Mouse (Mus musculus): ENCODE measurements around the gene Fam189a1. TPM values are rescaled to one million over a fixed set of nuclear protein-coding genes. Genes with fewer than 3 reads are reported as not detected.
A peak's percentile ranks its signal among the peaks of the same experiment; 100 is the strongest.

The Fam189a1 gene
- polyA plus RNA-seq, 1 experiment from 2014 or later, result 13.1 TPM

DNA sequence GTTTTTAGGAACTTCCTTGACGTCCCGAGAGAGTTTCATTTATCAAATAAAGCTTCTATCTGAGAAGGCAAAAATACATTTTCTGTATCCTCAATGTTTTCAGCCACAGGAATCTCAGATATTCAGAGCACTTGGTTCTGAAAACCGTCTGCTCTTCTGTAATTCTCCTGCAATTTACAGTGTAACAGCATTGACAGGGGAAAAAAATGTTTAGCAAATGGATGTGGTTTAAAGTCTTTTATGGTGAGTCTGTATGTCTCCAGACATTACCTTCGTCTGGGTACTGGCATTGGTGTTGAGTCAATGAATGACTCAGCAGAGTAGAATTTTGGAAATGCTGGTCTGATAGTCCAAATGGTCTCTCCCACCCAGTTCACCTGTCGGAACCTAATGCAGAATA is 249.4 kb downstream of the Fam189a1 start:
- no peaks in the 10 kb centered on the region for H3K4me1 ChIP-seq (ENCODE audit: control insufficient read depth, insufficient read depth, low read length)
- H3K27ac ChIP-seq (ENCODE audit: low read depth, low read length), result no peak overlapping the region
- no peaks in the 10 kb centered on the region for H3K36me3 ChIP-seq (ENCODE audit: control insufficient read depth, insufficient read depth, low read length)
- H3K4me3 ChIP-seq (ENCODE audit: low read depth, low read length), result no peak overlapping the region
- no peak for ATAC-seq (ENCODE audit: low read depth)
- no peak overlapping the region for H3K9ac ChIP-seq (replicated peaks; ENCODE audit: low read depth, low read length)
- no peaks in the 10 kb centered on the region for H3K9me3 ChIP-seq (ENCODE audit: control insufficient read depth, low read length)
- WGBS, result 75% methylated on average over 5 of the region's 5 CpGs
- no peak overlapping the region for H3K4me2 ChIP-seq (ENCODE audit: low read depth, low read length)
- H3K27me3 ChIP-seq (ENCODE audit: control insufficient read depth, insufficient read depth, low read length), result no peaks in the 10 kb centered on the region

DNA sequence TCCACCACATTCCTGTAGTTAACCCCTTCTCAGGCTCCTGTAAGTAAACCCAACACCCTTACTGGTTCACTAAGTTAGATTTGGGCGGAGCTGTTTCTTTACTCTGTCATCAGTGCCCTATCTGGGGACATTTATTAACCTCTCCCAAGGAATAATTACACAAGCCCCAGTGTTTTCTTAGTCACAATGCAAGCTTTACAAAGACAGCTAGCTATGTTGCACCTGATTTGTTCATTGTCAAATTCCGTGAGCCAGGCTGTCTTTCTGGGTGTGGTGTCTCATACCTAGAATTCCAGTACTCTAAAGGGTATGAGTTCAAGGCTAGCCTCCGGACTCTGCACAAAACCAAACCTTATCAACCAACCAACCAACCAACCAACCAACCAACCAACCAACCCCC is 250.9 kb downstream of the Fam189a1 start:
- Histone ChIP-seq H3K9ac (replicated peaks; ENCODE audit: low read depth, low read length) (no peak overlapping the region), H3K27me3 (ENCODE audit: control insufficient read depth, insufficient read depth, low read length) (no peaks in the 10 kb centered on the region), H3K9me3 (ENCODE audit: control insufficient read depth, low read length) (no peaks in the 10 kb centered on the region), H3K4me2 (ENCODE audit: low read depth, low read length) (no peak overlapping the region), H3K4me3 (ENCODE audit: low read depth, low read length) (no peak overlapping the region), H3K27ac (ENCODE audit: low read depth, low read length) (no peak overlapping the region), H3K4me1 (ENCODE audit: control insufficient read depth, insufficient read depth, low read length) (no peaks in the 10 kb centered on the region), H3K36me3 (ENCODE audit: control insufficient read depth, insufficient read depth, low read length) (no peaks in the 10 kb centered on the region)
- 94% methylated on average over 3 of the region's 3 CpGs for WGBS
- no peak for ATAC-seq (ENCODE audit: low read depth)

DNA sequence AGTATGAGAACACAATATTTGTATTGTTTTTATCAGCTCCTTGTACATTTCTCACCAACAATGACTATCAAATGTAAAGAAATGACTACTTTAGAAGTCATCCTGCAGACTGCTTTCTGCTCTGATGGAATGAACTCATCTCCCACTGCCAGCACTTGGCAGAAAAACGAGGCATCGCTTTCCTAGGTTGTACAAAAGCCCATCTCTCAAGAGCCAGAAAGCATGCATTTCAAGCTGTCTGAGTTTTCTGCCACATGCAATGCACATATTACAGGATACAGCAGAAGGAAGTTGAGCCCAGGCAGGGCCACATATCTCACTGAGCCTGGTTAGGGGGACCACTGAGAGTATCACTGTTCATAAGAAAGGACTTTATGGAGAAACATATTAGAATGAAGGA is 256.1 kb downstream of the Fam189a1 start:
- ATAC-seq (ENCODE audit: low read depth), result no peak
- Histone ChIP-seq H3K27ac (ENCODE audit: low read depth, low read length) (no peak overlapping the region), H3K9ac (replicated peaks; ENCODE audit: low read depth, low read length) (no peak overlapping the region), H3K4me3 (ENCODE audit: low read depth, low read length) (no peak overlapping the region), H3K4me2 (ENCODE audit: low read depth, low read length) (no peak overlapping the region), H3K36me3 (ENCODE audit: control insufficient read depth, insufficient read depth, low read length) (no peaks in the 10 kb centered on the region), H3K9me3 (ENCODE audit: control insufficient read depth, low read length) (no peaks in the 10 kb centered on the region), H3K27me3 (ENCODE audit: control insufficient read depth, insufficient read depth, low read length) (no peaks in the 10 kb centered on the region), H3K4me1 (ENCODE audit: control insufficient read depth, insufficient read depth, low read length) (no peaks in the 10 kb centered on the region; the same call in 1 of the 2 replicates)
- 79% methylated on average over 2 of the region's 2 CpGs for WGBS

DNA sequence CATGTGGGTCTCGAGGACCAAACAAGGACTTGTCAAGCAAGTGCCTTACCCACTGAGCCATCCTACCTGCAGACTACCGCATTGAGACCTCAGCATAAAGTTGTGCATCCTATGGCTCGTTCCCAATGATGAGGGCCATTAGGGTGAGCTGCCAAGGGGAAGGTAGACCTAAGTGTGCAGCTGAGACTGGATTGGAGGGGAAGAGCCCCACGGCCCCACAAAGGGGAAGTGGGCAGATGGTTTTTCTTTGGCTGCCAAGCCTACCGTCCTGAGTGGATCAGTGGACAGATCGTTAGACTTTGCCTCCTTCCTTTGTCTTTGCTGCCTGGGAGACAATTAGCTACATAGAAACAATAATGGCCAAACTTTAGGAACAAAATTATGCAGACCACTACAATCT is 259.8 kb downstream of the Fam189a1 start:
- H3K9me3 ChIP-seq (ENCODE audit: control insufficient read depth, low read length), result no peaks in the 10 kb centered on the region
- no peaks in the 10 kb centered on the region for H3K36me3 ChIP-seq (ENCODE audit: control insufficient read depth, insufficient read depth, low read length)
- no peak for ATAC-seq (ENCODE audit: low read depth)
- H3K4me1 ChIP-seq (ENCODE audit: control insufficient read depth, insufficient read depth, low read length), result no peaks in the 10 kb centered on the region; the same call in 1 of the 2 replicates
- H3K9ac ChIP-seq (replicated peaks; ENCODE audit: low read depth, low read length), result no peak overlapping the region
- no peak overlapping the region for H3K27ac ChIP-seq (ENCODE audit: low read depth, low read length)
- no peak overlapping the region for H3K4me2 ChIP-seq (ENCODE audit: low read depth, low read length)
- H3K4me3 ChIP-seq (ENCODE audit: low read depth, low read length), result no peak overlapping the region
- no peaks in the 10 kb centered on the region for H3K27me3 ChIP-seq (ENCODE audit: control insufficient read depth, insufficient read depth, low read length)
- WGBS, result 80% methylated on average over 6 of the region's 6 CpGs

DNA sequence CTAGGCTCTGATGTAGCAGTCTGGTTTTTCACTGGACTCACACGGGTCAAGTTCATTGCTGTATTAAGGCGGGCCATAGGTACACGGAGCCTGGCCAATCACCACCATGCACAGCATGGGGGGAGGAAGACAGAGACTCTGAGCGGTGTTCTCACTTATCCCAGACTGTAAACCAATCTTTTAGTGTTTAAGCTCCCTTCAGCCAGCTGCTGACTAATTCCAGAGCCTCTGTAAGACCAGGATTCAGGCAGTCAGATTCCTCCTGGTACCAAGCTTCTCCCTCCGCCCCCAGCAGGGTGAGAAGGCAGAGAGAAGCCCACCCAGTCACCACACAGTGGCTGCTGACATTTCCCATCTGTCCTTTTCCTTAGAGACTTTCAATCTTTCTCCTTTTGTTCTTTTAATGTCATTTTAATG is 260.7 kb downstream of the Fam189a1 start:
- no peak overlapping the region for H3K27ac ChIP-seq (ENCODE audit: low read depth, low read length)
- ATAC-seq (ENCODE audit: low read depth), result peak; percentile 39; the same call in 1 of the 2 replicates
- no peaks in the 10 kb centered on the region; the same call in 1 of the 2 replicates for H3K4me1 ChIP-seq (ENCODE audit: control insufficient read depth, insufficient read depth, low read length)
- no peaks in the 10 kb centered on the region for H3K9me3 ChIP-seq (ENCODE audit: control insufficient read depth, low read length)
- H3K4me3 ChIP-seq (ENCODE audit: low read depth, low read length), result no peak overlapping the region
- no peaks in the 10 kb centered on the region for H3K27me3 ChIP-seq (ENCODE audit: control insufficient read depth, insufficient read depth, low read length)
- no peaks in the 10 kb centered on the region for H3K36me3 ChIP-seq (ENCODE audit: control insufficient read depth, insufficient read depth, low read length)
- H3K9ac ChIP-seq (replicated peaks; ENCODE audit: low read depth, low read length), result no peak overlapping the region
- no peak overlapping the region for H3K4me2 ChIP-seq (ENCODE audit: low read depth, low read length)
- 42% methylated on average over 5 of the region's 5 CpGs for WGBS

DNA sequence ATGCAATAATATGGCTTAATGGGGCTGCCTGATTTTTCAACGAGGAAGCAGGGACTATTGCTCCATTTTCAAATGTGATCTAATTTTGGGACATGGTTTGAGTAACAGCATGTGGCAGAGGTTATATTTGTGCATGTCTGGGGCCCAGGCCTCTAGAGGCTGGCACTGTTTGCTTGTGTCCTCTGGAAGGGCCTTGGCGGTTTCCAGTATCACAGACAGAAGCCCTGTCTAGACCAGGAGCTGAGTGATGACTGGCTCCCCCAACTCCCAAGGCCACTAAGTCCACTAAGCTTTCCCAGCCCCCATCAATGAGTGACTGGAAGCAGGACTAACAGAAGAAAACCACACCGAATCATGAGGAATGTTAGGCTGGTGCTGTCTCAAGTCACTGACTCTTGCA is 265.2 kb downstream of the Fam189a1 start:
- Histone ChIP-seq H3K9me3 (ENCODE audit: control insufficient read depth, low read length) (no peaks in the 10 kb centered on the region), H3K27me3 (ENCODE audit: control insufficient read depth, insufficient read depth, low read length) (no peaks in the 10 kb centered on the region), H3K4me3 (ENCODE audit: low read depth, low read length) (no peak overlapping the region), H3K27ac (ENCODE audit: low read depth, low read length) (no peak overlapping the region), H3K4me2 (ENCODE audit: low read depth, low read length) (no peak overlapping the region), H3K4me1 (ENCODE audit: control insufficient read depth, insufficient read depth, low read length) (no peaks in the 10 kb centered on the region; the same call in 1 of the 2 replicates), H3K36me3 (ENCODE audit: control insufficient read depth, insufficient read depth, low read length) (no peaks in the 10 kb centered on the region), H3K9ac (replicated peaks; ENCODE audit: low read depth, low read length) (no peak overlapping the region)
- no peak for ATAC-seq (ENCODE audit: low read depth)
- 78% methylated on average over 3 of the region's 3 CpGs for WGBS

DNA sequence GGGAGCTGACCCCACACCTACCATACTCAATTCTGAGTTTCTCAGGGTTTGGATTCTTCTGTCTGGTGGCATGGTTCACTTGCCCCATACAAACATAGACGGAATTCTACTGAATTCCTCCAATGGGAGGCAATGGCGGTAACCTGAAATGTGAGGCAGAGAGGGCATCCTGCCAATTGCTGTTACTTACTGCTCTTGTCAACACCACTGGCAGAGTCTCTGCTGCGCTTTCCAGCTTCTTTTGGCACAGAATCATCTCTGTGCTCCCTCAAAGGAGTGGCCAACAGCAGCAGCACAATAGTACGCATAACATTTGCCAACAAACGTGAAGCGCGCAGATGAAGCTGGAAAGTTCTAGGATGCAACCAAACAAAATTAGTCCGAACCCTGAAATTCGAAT is 266.5 kb downstream of the Fam189a1 start:
- Histone ChIP-seq H3K4me2 (ENCODE audit: low read depth, low read length) (no peak overlapping the region), H3K4me3 (ENCODE audit: low read depth, low read length) (no peak overlapping the region), H3K4me1 (ENCODE audit: control insufficient read depth, insufficient read depth, low read length) (no peaks in the 10 kb centered on the region), H3K9me3 (ENCODE audit: control insufficient read depth, low read length) (no peaks in the 10 kb centered on the region), H3K27me3 (ENCODE audit: control insufficient read depth, insufficient read depth, low read length) (no peaks in the 10 kb centered on the region), H3K36me3 (ENCODE audit: control insufficient read depth, insufficient read depth, low read length) (no peaks in the 10 kb centered on the region), H3K27ac (ENCODE audit: low read depth, low read length) (no peak overlapping the region), H3K9ac (replicated peaks; ENCODE audit: low read depth, low read length) (no peak overlapping the region)
- 69% methylated on average over 9 of the region's 9 CpGs for WGBS
- ATAC-seq (ENCODE audit: low read depth), result peak; percentile 75; the same call in 1 of the 2 replicates

DNA sequence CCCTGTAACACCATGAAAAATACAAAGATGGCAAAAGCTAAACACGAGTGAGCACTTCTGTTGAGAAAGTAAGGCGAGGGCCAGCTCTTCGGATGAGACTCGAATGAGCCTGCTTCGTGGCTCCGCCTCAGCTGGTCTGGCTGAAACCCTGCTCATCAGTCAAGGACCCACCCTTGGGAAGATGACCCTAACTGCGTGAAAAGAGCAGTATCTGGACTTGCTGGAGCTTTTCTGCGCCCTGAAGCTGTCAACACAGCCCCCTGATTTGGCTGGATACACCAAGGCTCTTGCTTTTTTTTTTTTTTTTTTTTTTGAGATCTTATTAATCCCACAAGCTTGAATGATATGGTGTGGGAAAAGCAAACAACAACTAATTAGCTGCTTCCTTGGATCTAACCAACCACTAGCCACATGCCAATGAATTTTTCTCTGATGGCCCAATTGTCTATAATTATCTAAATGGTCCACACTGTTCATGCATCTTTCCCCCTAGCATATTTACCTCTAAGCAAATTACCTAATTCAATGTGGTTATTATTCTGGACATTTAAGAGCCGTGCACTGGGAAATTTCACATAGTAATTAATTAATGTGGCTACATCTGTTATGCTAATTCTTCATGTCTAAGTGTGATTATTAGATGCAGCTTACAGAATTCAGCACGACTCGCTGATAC is 272.0 kb downstream of the Fam189a1 start:
- no peaks in the 10 kb centered on the region for H3K36me3 ChIP-seq (ENCODE audit: control insufficient read depth, insufficient read depth, low read length)
- no peak overlapping the region for H3K4me3 ChIP-seq (ENCODE audit: low read depth, low read length)
- H3K4me1 ChIP-seq (ENCODE audit: control insufficient read depth, insufficient read depth, low read length), result no peaks in the 10 kb centered on the region
- no peaks in the 10 kb centered on the region for H3K27me3 ChIP-seq (ENCODE audit: control insufficient read depth, insufficient read depth, low read length)
- ATAC-seq (ENCODE audit: low read depth), result peak; percentile 73; the same call in 1 of the 2 replicates
- H3K9ac ChIP-seq (replicated peaks; ENCODE audit: low read depth, low read length), result no peak overlapping the region
- H3K27ac ChIP-seq (ENCODE audit: low read depth, low read length), result no peak overlapping the region
- H3K9me3 ChIP-seq (ENCODE audit: control insufficient read depth, low read length), result no peaks in the 10 kb centered on the region
- WGBS, result 57% methylated on average over 11 of the region's 11 CpGs
- no peak overlapping the region for H3K4me2 ChIP-seq (ENCODE audit: low read depth, low read length)

DNA sequence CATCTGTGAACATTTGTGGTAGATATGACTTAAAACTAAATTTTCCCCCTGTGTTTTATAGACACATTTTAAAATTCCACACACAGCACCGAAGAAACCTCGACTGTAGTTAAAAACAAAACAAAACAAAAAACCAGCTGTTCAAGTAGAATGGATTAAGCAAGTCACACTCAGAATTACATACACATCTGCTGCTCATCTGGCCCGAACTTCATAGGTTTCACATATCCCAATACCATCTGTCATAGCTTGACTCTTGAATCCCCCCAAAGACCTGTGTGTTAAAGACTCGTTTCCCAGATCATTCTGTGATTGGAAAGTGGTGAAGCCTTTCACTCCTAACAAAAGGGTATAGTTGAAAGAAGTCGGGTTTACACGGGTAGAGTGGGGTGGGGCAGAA is 274.1 kb downstream of the Fam189a1 start:
- no peak overlapping the region for H3K27ac ChIP-seq (ENCODE audit: low read depth, low read length)
- no peaks in the 10 kb centered on the region for H3K9me3 ChIP-seq (ENCODE audit: control insufficient read depth, low read length)
- no peaks in the 10 kb centered on the region for H3K27me3 ChIP-seq (ENCODE audit: control insufficient read depth, insufficient read depth, low read length)
- H3K4me2 ChIP-seq (ENCODE audit: low read depth, low read length), result no peak overlapping the region
- no peaks in the 10 kb centered on the region for H3K4me1 ChIP-seq (ENCODE audit: control insufficient read depth, insufficient read depth, low read length)
- no peak overlapping the region for H3K9ac ChIP-seq (replicated peaks; ENCODE audit: low read depth, low read length)
- H3K4me3 ChIP-seq (ENCODE audit: low read depth, low read length), result no peak overlapping the region
- WGBS, result 66% methylated on average over 6 of the region's 6 CpGs
- H3K36me3 ChIP-seq (ENCODE audit: control insufficient read depth, insufficient read depth, low read length), result no peaks in the 10 kb centered on the region
- ATAC-seq (ENCODE audit: low read depth), result no peak
